9 mouse cellular contexts compared by ENCODE assay signal in the genomic region with DNA sequence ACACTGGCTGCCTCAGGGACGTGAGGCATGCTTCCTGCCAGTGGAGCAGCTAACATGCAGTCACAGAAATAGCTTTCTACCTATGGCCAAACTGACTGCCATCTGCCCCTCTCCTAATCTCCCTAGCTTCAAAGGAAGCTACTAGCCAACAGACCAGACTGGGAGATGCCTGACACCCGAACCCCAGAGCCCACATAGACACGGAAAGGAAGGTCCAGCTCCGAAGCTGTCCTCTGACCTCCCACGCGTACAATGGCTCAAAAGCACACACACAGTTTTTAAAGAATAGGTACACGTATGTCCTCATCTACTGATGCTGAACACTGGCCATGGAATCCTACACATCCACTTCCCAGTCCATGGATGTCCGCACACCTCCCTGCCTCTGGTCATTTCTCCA. TPM values are rescaled to one million over a fixed set of nuclear protein-coding genes. Genes with fewer than 3 reads are reported as not detected.
A peak's percentile ranks its signal among the peaks of the same experiment; 100 is the strongest.
DNase-seq lines count a peak whose midpoint lies in the region; ATAC-seq lines count a peak whose summit lies in the region.
"Had no signal": no experiment of that assay in that cellular context is flagged by ENCODE, and none has a peak within 500 bp of the region (broad histone marks: within the 10 kb centered on the region; RNA-seq: fewer than 3 reads in every experiment).

No protein-coding gene starts in this region.

- 48% methylated on average over 8 of the region's 8 CpGs for WGBS in kidney, embryonic 14.5 days
- WGBS in embryonic facial prominence, embryonic 15.5 days, result 63% methylated on average over 8 of the region's 8 CpGs
- 63% methylated on average over 8 of the region's 8 CpGs for WGBS in liver, embryonic 13.5 days (ENCODE audit: insufficient replicate concordance)

- peak overlapping the region; percentile 56; the same call in 1 of the 2 replicates for H3K4me3 ChIP-seq in kidney, embryonic 14.5 days (ENCODE audit: low read length)
- peak overlapping the region; percentile 83 for H3K4me3 ChIP-seq in embryonic facial prominence, embryonic 15.5 days (replicated peaks)
- H3K4me3 ChIP-seq in liver, embryonic 13.5 days (replicated peaks), result peak overlapping the region; percentile 84; the same call in 1 of the 2 replicates

- H3K27ac ChIP-seq in kidney, embryonic 14.5 days (ENCODE audit: low read depth, low read length), result no peak overlapping the region
- no peak overlapping the region for H3K27ac ChIP-seq in embryonic facial prominence, embryonic 15.5 days (replicated peaks)
- H3K27ac ChIP-seq in liver, embryonic 13.5 days, result no peak overlapping the region

- no peaks in the 10 kb centered on the region for H3K27me3 ChIP-seq in kidney, embryonic 14.5 days (ENCODE audit: control insufficient read depth, insufficient read depth, low read length)
- H3K27me3 ChIP-seq in embryonic facial prominence, embryonic 15.5 days, result no peaks in the 10 kb centered on the region
- H3K27me3 ChIP-seq in liver, embryonic 13.5 days, result no peaks in the 10 kb centered on the region

- DNase-seq in kidney, adult 8-10 months, result no peak
- peak; percentile 41 to 54 for DNase-seq in cerebellum, adult 18-20 months
- no peak for DNase-seq in liver, embryonic 13.5 days
- DNase-seq in ovary, postnatal 10 days (ENCODE audit: low spot score), result no peak
- no peak for DNase-seq in frontal cortex, postnatal 14 days (ENCODE audit: low spot score in 2 of 2)
- no peak for DNase-seq in retina, postnatal 1 day

- no peaks in the 10 kb centered on the region for H3K36me3 ChIP-seq in kidney, embryonic 14.5 days (ENCODE audit: control insufficient read depth, insufficient read depth, low read length)
- no peaks in the 10 kb centered on the region for H3K36me3 ChIP-seq in embryonic facial prominence, embryonic 15.5 days
- 0 out of 2 replicates have a peak, but pooled peaks cover 3% of the 10 kb centered on the region for H3K36me3 ChIP-seq in liver, embryonic 13.5 days

- peak overlapping the region; percentile 52 for H3K4me2 ChIP-seq in kidney, embryonic 14.5 days (replicated peaks; ENCODE audit: low read depth, low read length)
- H3K4me2 ChIP-seq in embryonic facial prominence, embryonic 15.5 days (replicated peaks), result peak overlapping the region; percentile 64
- H3K4me2 ChIP-seq in liver, embryonic 13.5 days, result peak overlapping the region; percentile 95

- peak overlapping the region; percentile 23; the same call in 1 of the 2 replicates for H3K9ac ChIP-seq in kidney, embryonic 14.5 days (ENCODE audit: low read depth, low read length)
- H3K9ac ChIP-seq in embryonic facial prominence, embryonic 15.5 days, result no peak overlapping the region
- H3K9ac ChIP-seq in liver, embryonic 13.5 days, result peak overlapping the region; percentile 85; the same call in 1 of the 2 replicates

- peaks cover 20% of the 10 kb centered on the region for H3K4me1 ChIP-seq in kidney, embryonic 14.5 days (ENCODE audit: control insufficient read depth, insufficient read depth, low read length)
- H3K4me1 ChIP-seq in embryonic facial prominence, embryonic 15.5 days, result peaks cover 58% of the 10 kb centered on the region
- H3K4me1 ChIP-seq in liver, embryonic 13.5 days (replicated peaks), result peaks cover 47% of the 10 kb centered on the region

- H3K9me3 ChIP-seq in kidney, embryonic 14.5 days (ENCODE audit: control insufficient read depth, low read length), result no peaks in the 10 kb centered on the region
- no peaks in the 10 kb centered on the region for H3K9me3 ChIP-seq in embryonic facial prominence, embryonic 15.5 days (replicated peaks)
- H3K9me3 ChIP-seq in liver, embryonic 13.5 days (replicated peaks), result no peaks in the 10 kb centered on the region

- ATAC-seq in kidney, embryonic 14.5 days (ENCODE audit: low FRiP score, low TSS enrichment), result no peak
- no peak for ATAC-seq in embryonic facial prominence, embryonic 15.5 days (ENCODE audit: insufficient number of reproducible peaks, low FRiP score, low TSS enrichment, low read depth)
- ATAC-seq in liver, embryonic 13.5 days (ENCODE audit: low read depth), result no peak
- ATAC-seq: midbrain, embryonic 16.5 days had no signal

RNA-seq across cellular contexts. Expression of a gene that starts 2.0 kb away (rescaled TPM):
- polyA plus RNA-seq in kidney, embryonic 14.5 days (2014; fragmentation: Nextera tagmentation; extraction: Ambion mirVana), result 21.8 and 29.4 TPM in 2 replicates
- polyA plus RNA-seq in embryonic facial prominence, embryonic 15.5 days (2015; fragmentation: Nextera tagmentation; extraction: Ambion mirVana), result 27.7 and 30.1 TPM in 2 replicates
- 7.9 and 9.7 TPM in 2 replicates for polyA plus RNA-seq in liver, embryonic 13.5 days (2015; fragmentation: Nextera tagmentation; extraction: Ambion mirVana)

RNA-seq across cellular contexts. Expression of a gene that starts 33.4 kb away (rescaled TPM):
- 16.7 and 21.4 TPM in 2 replicates for polyA plus RNA-seq in kidney, embryonic 14.5 days (2014; fragmentation: Nextera tagmentation; extraction: Ambion mirVana)
- 18.3 and 20.3 TPM in 2 replicates for polyA plus RNA-seq in embryonic facial prominence, embryonic 15.5 days (2015; fragmentation: Nextera tagmentation; extraction: Ambion mirVana)
- polyA plus RNA-seq in liver, embryonic 13.5 days (2015; fragmentation: Nextera tagmentation; extraction: Ambion mirVana), result 9.9 and 11.0 TPM in 2 replicates

Comparison
In these comparisons a context has a peak if more than half of its experiments do, and no peak if none do; other contexts are left out.
1. DNase-seq: peak in cerebellum, adult 18-20 months (2 of 2); none in kidney, adult 8-10 months (0 of 2), liver, embryonic 13.5 days (single experiment), ovary, postnatal 10 days (single experiment), frontal cortex, postnatal 14 days (0 of 2) and retina, postnatal 1 day (single experiment).
2. Peak in every context shown above with its lines, with median percentiles within 50 percentile points of each other: H3K4me2 ChIP-seq and H3K4me3 ChIP-seq.